Mouse (Mus musculus): Measurements from ENCODE around the gene Mtln.

DNA sequence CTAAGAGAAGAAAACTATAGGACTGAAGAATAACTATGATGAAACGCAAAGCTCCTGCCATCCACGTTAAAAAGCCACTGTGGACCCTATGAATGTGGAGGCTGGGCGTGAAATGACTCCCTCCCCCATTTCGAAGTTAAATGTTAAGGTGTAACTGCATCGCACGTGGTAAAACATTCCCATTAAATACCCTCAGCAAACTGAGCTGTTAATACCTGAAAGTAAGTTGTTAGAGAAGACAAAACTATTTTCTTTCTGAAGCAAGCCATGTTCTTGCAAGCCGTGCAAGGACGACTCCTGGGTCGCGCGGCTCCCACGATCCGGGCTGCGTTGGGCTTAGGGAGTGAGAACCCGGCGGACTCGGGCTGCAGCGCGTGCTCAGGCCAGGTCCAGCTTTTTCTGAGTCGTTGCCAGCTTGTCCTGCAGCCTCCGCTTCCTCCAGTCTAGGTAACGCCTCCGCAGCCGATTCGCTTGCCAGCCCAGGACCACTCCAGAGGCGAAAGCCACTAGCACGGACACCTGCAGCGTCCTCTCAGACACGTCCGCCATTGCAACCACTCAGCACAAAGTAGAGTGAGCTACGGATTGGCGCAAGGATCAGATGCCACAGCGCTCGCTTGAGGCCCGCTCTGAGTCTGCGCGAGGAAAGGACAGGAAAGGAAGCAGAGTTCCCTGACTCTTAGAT is at the start of gene Mtln:
- no peak for TF ChIP-seq GATA1 (IDR thresholded peaks at IDR 0.05; ENCODE audit: low read length)
- no peak for TF ChIP-seq TAL1 (IDR thresholded peaks at IDR 0.05; ENCODE audit: low read length)
